Mouse (Mus musculus) adrenal gland, adult 10 weeks (tissue): ENCODE measurements around the gene Shisa2. TPM values are rescaled to one million over a fixed set of nuclear protein-coding genes. Genes with fewer than 3 reads are reported as not detected.

Experiments
- polyA plus RNA-seq: library from polyadenylated mRNA; stranded (reverse); fragments of 350-450 nt; fragmentation: Illumina TruSeq; extraction: RNeasy Lipid Tissue Mini Kit (QIAGEN cat#74804); gene quantifications from one replicate; pipeline ENCODE4 v1.2.3, GENCODE M21; 2014; ENCODE audit warnings: low read depth, low replicate concordance

Gene Shisa2
- polyA plus RNA-seq: 4.0 TPM

DNA sequence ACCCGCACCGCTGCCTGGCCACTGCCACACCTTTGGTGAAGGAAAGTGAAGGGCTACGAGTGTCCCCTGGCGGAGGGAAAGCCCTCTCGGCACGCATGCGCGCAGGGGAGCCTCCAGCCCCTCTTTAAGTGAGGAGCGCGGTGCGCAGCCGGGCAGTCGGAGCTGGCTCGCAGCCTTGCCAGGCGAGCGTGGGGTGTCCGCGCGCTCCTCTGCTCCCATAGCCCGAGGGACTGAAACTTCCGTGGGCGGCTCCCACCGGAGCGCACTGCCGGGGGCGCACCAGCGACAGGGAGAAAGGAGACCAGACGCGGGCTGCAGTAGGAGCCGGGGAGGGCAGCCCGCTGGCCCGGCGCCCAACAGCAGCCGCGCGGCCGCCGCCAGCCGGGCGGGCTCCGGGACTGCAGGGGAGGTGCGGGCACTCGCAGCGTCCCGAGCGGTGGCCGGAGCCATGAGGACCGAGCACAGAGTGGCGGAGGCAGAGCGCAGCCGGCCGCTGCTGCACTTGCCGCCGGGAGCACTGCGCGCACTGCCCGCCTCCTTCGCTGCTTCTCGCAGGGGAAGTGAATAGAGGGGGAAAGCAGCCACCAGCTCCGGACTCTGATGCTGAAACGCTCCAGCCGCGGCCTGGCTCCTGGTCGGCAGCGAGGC is at the start of gene Shisa2:
Gene Shisa2 (plus strand): TSS at position 151 of the 648 bp plus-strand sequence.

DNA sequence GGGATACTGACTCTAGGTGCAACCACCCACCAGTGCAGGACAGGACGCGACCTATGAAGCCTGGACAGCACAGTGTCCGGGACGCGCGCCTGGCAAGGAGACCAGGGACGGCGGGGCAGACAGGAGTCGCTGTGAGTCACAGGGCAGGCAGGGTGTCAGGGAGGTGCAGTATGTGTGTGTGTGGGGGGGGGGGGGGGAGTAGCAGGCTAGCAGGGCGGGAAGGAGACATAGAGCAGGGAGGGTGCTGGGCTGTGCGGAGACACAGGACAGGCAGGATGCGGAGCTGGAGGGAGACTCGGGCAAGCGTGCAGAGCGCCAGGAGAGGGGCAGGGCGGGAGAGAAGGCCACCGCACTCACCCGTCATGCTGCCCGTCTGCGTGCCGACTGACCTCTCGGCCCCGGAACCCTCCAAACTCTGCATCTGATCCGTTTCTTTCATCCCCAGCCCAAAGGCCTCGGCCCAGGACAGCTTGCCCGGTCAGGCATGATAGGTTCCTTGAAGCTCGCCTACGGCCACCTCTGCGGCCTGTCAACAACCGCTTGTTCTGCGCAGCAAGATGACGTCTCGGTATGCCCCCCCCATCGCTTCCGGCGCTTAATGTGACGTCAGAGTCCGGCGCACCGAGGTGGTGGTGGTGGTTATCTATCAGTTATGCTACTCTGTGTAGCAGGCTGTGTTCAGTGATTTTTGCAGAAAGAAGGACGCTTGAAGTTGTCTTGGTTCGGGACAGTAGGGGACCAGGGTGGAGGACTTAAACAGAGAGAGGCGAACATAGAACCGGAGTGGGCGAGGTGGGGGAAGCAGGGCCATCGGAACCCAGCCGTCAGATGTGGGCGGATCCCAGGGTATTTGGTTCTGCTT is 27.5 kb upstream of the Shisa2 start, which contains the start of gene Cdadc1:
Gene Cdadc1 (minus strand): TSS at position 562 of the 862 bp plus-strand sequence.

Other genes starting within 250 kb of the Shisa2 start
- 1.2 TPM for gene Phf11c, start 229.9 kb upstream of the Shisa2 start, polyA plus RNA-seq
- 14.2 TPM for gene Setdb2, start 184.4 kb upstream of the Shisa2 start, polyA plus RNA-seq
- 119 TPM for gene Cab39l, start 184.3 kb upstream of the Shisa2 start, polyA plus RNA-seq
- gene Cdadc1, start 27.3 kb upstream of the Shisa2 start, polyA plus RNA-seq: 121 TPM